Mouse (Mus musculus): Measurements from ENCODE around the gene Cd68.
"Not testable (repeated sequence)": the region's sequence is repeated elsewhere in the genome, so short reads cannot be mapped to it uniquely, and the experiment has no call there.

The Cd68 gene

GRCm38 (mm10) chr11:69665961-69666664 is at the start of gene Cd68:
TSS of gene Cd68 (minus strand) at chr11:69666153.
- peak; percentile 93 for DNase-seq (ENCODE audit: low read depth, low spot score)

- peak; percentile 92 for DNase-seq (ENCODE audit: low read depth, low spot score)
Observed at GRCm38 (mm10) chr11:69715482-69715881, 49.5 kb upstream of the Cd68 start.

DNA sequence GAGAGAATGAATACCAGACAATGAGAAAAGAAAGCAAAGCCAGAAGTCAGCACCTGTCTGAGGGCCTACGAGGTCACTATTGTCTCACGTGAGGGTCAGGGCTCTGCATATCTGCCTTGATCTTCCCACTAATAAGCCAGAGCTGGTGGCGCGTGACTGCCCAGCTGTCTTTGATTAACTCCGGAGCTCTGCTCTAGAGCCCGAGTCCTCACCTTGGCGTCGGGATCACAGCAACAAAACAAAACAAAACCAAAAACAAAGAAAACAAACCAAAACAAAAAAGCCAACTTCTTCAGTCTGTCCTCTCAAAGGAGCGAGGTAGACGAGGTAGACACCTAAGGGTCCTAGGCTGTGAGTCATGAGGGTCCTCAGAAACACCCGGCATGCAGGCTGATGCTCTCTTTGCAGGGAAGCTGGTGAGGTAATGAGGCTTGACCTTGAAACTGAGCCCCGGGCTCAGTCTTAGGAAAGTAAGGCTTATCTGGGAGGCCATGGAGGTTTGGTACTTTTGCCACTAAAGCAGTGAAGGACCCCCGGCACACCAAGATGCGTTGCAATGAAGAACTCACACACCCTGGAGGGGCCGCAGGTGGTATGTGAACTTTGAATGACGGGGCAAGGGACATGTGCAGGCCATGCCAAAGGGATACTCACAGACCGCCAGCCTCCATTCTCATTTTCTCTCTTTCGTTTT is 48.8 kb upstream of the Cd68 start:
- DNase-seq (ENCODE audit: low read depth, low spot score), result peak; percentile 58

GRCm38 (mm10) chr11:69712954-69713672 is 47.2 kb upstream of the Cd68 start:
- DNase-seq (ENCODE audit: low read depth, low spot score), result peak; percentile 71

DNA sequence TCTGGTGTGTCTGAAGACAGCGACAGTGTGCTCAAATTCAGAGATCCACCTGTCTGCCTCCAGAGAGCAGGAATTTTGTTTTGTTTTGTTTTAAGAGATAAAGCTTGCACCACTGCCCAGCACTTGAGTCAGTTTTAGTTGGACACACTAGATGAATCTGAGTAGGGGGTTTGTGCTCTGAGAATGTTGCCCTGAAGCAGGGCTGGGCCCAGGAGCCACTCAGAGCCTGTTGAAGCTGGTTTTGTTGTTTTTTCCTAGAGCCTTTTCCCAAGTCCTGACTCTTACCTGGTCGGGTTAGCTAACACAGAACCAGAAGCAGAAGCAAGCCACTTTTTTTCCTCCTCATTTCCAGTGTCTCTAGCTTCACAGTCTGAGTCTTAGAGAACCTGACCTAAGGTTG is 45.1 kb upstream of the Cd68 start:
- DNase-seq (ENCODE audit: low read depth, low spot score), result peak; percentile 63

DNA sequence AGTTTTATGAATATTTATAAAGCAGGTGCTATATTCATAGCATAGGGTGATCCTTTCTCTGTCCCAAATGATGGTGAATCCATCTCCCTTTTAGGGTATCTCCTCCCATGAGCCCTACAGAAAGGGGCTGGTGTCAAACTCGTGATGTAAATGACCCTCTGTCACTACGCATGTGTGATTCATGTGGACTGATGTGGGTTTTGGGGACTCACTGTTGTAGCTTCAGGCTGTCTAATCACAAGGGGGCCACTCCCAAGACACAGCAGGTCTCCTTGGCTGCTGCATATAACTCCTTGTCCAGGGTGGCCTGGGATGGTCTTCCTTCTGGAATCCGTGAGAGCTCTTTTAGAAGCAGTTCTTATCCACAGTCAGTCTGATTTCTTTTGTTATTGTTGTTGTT is 44.5 kb upstream of the Cd68 start:
- peak; percentile 51 for DNase-seq (ENCODE audit: low read depth, low spot score)

DNA sequence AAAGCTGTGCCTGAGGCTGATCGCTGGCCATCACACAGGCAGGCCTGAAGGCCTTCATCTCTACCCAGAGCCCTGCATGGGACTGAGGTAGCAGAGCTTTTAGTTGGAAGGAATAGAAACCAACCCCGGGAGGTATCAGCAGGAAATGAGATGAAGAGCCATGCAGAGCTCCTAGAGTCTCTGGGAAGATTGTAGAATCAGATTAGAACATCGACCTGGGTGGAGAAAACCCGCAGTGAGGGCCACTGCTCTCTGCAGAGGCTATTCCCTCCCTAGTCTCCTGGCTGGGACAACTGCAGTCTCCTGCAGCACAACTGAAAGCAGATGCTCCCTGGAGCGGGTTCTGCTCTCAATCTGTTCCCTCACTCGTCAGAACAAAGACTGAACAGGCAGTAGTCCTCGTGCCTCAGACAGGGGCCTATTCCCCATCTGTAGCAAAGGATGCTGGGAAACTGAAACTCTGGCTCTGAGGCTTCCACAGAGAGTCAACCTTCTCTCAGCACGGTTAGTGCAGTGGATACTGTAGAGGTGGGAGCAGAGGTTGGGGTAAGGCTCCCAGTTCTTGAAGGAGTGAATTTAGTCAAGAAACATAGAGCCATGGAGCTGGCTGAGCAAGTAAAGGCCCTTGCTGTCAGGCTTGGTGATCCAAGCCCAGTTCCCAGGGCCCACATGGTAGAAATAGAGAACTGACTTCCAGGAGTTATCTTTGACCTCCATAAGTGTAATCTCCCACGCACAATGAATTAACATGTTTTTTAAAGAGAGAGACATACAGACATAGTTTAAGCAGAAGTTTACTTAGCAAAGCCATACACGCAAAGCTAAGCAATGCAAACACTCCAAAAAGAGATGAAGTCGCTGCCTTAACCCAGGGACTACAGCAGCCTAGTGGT is 43.8 kb upstream of the Cd68 start:
- DNase-seq (ENCODE audit: low read depth, low spot score), result peak; percentile 38

- peak; percentile 72 for DNase-seq (ENCODE audit: low read depth, low spot score)
Observed at GRCm38 (mm10) chr11:69708614-69709265, 42.8 kb upstream of the Cd68 start.

DNA sequence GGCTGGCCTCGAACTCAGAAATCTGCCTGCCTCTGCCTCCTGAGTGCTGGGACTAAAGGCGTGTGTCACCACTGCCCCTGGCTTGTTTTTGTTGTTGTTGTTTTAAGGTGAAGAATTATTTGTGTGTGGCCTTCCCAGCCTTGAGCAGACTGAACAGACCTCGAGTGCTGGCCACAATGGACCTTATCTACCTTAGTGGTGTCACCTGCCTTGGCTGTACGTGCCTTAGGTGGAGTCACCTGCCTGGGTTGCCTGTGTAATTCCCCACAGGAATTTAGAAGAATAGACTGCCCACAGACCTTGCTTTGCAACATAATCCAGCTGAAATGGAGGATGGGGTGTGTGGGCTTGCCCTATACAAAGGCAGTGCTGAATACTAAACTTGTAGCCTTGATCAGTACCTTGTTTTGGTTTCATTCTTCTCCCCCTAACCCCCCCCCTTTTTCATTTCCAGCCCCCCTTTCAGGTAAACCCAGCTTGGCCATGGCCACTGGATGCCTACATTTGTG is 42.0 kb upstream of the Cd68 start:
- peak; percentile 73 for DNase-seq (ENCODE audit: low read depth, low spot score)

DNA sequence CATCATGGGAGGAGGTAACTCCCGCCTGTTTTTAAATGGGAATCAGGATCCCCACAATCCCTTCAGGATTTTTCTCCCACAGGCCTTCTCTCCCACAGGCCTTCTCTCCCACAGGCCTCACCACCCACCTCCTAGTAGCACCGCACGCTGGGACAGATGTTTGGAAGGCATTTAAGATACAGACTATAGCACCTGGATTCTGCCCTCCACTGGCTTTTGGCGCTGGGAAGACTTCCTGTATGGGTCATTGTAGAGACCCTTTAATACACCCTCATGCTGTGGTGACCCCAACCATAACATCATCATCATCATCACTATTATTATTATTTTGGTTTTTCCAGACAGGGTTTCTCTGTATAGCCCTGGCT is 41.5 kb upstream of the Cd68 start:
- DNase-seq (ENCODE audit: low read depth, low spot score), result no peak

DNA sequence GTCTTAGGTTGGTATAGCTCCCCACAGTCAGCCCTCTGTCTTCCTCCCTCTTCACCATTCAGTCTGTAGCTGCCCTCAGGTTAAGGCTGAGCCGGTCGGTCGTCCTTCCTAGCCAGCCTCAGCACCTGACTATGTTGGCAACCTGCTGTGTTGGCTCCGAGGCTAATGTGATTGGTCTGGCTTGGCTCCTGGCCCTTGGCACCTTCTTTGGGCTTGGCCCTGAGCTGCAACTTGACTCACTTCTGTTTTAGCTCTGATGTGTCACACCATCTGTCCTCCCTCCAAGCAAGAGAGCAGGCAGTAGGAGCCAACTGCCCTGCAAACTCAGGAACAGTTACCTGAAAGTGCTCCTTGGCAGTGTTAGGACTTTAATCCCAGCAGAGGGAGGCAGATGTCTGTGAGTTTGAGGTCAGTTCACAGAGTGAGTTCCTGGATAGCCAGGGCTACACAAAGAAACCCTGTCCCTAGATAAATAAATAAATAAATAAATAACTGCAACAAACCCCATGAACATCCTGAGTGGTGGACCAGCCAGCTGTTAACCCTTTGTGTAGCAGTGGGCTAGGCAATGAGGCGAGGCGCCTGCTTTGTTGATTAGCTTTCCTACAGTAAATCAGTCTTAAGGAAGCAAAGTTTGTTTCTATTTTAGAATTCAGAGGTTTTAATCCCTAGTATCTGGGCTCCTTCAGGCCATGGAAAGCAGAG is 41.0 kb upstream of the Cd68 start:
- DNase-seq (ENCODE audit: low read depth, low spot score), result no peak

GRCm38 (mm10) chr11:69704613-69705010 is 38.7 kb upstream of the Cd68 start:
- peak; percentile 77 for DNase-seq (ENCODE audit: low read depth, low spot score)

- DNase-seq (ENCODE audit: low read depth, low spot score), result peak; percentile 94
Observed at GRCm38 (mm10) chr11:69703814-69704612, 38.1 kb upstream of the Cd68 start.

GRCm38 (mm10) chr11:69703381-69703780 is 37.4 kb upstream of the Cd68 start:
- DNase-seq (ENCODE audit: low read depth, low spot score), result peak; percentile 64

DNA sequence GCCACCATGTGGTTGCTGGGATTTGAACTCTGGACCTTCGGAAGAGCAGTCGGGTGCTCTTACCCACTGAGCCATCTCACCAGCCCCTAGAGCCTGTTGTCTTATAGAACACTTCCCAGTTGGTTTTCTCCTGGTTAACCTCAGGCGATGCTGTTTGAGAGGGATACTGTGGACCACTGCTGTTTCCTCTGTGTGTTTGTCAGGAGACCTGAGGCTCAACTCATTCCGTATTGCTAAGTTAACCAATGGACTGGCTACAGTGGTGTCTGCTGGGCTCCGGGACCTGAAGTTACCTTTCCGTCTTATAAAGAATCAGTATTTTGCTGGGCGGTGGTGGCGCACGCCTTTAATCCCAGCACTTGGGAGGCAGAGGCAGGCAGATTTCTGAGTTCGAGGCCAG is 36.9 kb upstream of the Cd68 start:
- DNase-seq (ENCODE audit: low read depth, low spot score), result not testable (repeated sequence)

DNA sequence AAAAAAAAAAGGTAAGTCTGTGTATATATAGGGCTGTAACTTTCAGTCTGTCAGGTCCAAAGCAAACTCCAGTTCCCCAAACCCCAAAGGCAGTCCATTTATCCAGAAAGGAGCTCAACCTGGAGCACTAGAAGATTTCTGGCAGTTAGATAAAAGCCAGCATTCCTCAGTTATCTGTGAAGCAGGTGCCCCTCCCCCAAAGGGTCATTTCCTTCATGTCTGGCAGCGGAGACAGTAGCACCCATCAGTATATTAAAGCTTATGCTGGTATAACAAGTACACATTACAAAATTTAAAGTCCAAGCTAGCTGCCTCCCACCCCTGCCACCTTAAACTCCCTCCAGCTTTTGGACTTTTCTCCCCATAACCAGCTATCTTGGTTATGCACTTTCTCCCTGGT is 33.6 kb upstream of the Cd68 start:
- DNase-seq (ENCODE audit: low read depth, low spot score), result no peak

DNA sequence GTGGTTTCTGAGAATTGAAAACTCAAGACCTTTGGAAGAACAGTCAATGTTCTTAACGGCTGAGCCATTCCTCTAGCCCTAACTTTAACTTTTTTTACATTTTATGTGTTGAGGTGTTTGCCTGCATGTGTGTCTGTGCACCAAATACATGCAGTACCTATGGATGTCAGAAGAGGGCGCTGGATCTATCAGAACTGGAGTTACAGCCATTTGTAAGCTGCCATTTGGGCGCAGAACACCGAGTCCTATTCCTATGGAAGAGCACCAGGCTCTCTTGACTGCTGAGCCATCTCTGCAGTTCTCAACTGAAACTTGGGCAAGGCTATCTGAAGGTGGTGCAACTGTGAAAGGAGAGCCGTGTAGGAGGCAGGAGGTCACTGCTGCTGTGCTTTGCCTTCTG is 32.6 kb upstream of the Cd68 start:
- peak; percentile 90 for DNase-seq (ENCODE audit: low read depth, low spot score)

DNA sequence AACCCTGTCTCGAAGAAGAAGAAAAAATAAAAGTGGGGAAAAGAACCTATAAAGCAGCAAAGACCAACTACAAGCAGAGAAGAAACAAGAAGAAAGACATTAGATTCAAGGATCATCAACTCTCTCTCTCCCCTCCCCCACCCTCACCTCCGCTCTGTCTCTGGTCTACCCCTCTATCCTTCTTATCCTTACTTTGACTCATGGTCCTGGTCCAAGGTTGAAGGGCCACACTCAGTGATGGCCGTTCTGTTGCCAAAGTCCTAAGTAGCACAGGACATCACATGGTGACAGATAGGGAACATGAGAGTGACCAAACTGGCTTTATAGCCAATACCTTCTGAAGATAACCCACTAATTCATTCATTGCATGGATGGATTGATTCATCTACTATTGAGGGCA is 31.4 kb upstream of the Cd68 start:
- DNase-seq (ENCODE audit: low read depth, low spot score), result no peak

DNA sequence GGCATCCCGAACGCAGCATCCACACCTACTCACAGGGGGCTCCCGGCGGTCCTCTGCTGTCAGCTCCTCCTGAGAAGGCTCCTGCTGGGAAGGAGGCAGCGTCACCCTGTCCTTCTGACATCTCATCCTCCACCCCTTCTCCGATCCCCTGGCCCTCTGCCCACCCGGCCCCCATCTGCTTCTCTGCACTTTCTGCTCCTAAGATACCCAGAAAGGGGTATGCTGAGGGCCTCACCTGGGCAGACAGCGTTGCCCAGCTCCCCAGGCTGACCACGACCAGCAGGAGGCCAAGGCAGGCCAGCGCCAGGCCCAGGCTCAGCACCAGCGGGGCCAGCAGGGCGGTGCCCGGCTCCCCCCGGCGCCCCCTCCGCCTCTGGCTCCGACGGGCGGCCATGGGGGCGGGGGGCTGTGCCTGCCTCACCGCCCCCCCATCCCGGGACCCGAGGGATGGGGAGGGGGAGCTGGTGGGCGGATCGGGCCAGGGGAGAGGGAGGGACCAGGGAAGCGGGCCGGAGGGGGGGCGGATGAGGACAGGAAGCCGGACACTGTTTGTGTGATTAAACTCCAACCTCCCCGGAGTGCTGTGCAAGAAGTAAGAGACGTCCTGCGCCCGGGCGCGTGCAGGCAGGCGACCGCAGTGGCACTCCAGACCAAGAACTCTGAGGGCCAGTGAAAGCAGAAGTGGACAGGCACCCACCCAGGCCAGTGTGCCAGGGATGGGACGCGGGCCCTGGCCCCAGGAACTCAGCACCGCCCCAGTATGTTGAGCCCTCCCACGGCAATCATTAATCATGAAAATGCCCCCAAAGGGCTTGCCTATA is 29.6 kb upstream of the Cd68 start, which contains the start of the genes Tnfsf12 and Tnfsfm13:
Tnfsf12 (minus strand) TSS at position 489 of the 821 bp plus-strand sequence.
Tnfsfm13 (minus strand) TSS at position 738 of the 821 bp plus-strand sequence.
- no peak for DNase-seq (ENCODE audit: low read depth, low spot score)
